8 mouse cellular contexts compared by ENCODE assay signal in genomic region chr4:110286371-110286781, GRCm38 (mm10).
DNase-seq lines count a peak whose midpoint lies in the region; ATAC-seq and TF ChIP-seq lines count a peak whose summit lies in the region.

No protein-coding gene starts in this region.

- H3K4me2 ChIP-seq in CH12.LX (ENCODE audit: insufficient read depth, low read depth, poor library complexity, severe bottlenecking) = peak overlapping the region; percentile 79
- peak overlapping the region; percentile 74 for H3K4me2 ChIP-seq in forebrain, embryonic 13.5 days
- H3K4me2 ChIP-seq in midbrain, embryonic 15.5 days = peak overlapping the region; percentile 58

- 13% methylated on average over 9 of the region's 9 CpGs for WGBS in forebrain, embryonic 13.5 days
- WGBS in midbrain, embryonic 15.5 days = 7% methylated on average over 9 of the region's 9 CpGs

- no peak for TF ChIP-seq EP300 in CH12.LX (IDR thresholded peaks at IDR 0.05; ENCODE audit: low read length)

- peak; percentile 45 for ATAC-seq in cerebellum, adult (ENCODE audit: insufficient number of reproducible peaks, low FRiP score, low TSS enrichment)
- ATAC-seq in forebrain, embryonic 13.5 days = peak; percentile 41
- ATAC-seq in midbrain, embryonic 15.5 days (replicated peaks) = peak; percentile 51
- ATAC-seq in megakaryocyte-erythroid progenitor cell, adult 5-6 weeks (replicated peaks; ENCODE audit: low FRiP score, low TSS enrichment, poor library complexity, severe bottlenecking) = no peak

- H3K27me3 ChIP-seq in CH12.LX (replicated peaks) = peaks cover 2% of the 10 kb centered on the region
- no peaks in the 10 kb centered on the region for H3K27me3 ChIP-seq in forebrain, embryonic 13.5 days
- no peaks in the 10 kb centered on the region for H3K27me3 ChIP-seq in midbrain, embryonic 15.5 days (replicated peaks)

- no peak overlapping the region for H3K27ac ChIP-seq in CH12.LX (ENCODE audit: insufficient read depth, low read depth)
- H3K27ac ChIP-seq in forebrain, embryonic 13.5 days = peak overlapping the region; percentile 96
- peak overlapping the region; percentile 92 for H3K27ac ChIP-seq in midbrain, embryonic 15.5 days

- H3K36me3 ChIP-seq in CH12.LX (replicated peaks in 1 of 2; ENCODE audit: control insufficient read depth in 1 of 2, insufficient read depth in 1 of 2, low read length in 1 of 2) = no peaks in the 10 kb centered on the region
- H3K36me3 ChIP-seq in forebrain, embryonic 13.5 days (ENCODE audit: poor library complexity, severe bottlenecking) = no peaks in the 10 kb centered on the region
- H3K36me3 ChIP-seq in midbrain, embryonic 15.5 days (replicated peaks) = no peaks in the 10 kb centered on the region

- dilution Hi-C loops in CH12.LX (cut with MboI; ENCODE audit: extremely low pct_ligation_motif_present, extremely low pct_unique_long_range_greater_than_20kb, low sequenced_read_pairs) = no loop called here

- DNase-seq in CH12.LX (ENCODE audit: extremely low read depth) = no peak
- peak; percentile 27 to 41 for DNase-seq in layer of hippocampus, adult 8-10 months (ENCODE audit: low spot score in 2 of 2)
- no peak for DNase-seq in lung, postnatal 10 days
- DNase-seq in urinary bladder, postnatal 25 days (ENCODE audit: low spot score) = no peak

- H3K79me2 ChIP-seq in CH12.LX (replicated peaks; ENCODE audit: control insufficient read depth, extremely low read depth, insufficient read depth, poor library complexity, severe bottlenecking) = no peaks in the 10 kb centered on the region

- peaks cover 0 to 4% of the 10 kb centered on the region in 2 experiments; a peak in 3 of 4 replicates for H3K4me1 ChIP-seq in CH12.LX (ENCODE audit: control insufficient read depth in 1 of 2, insufficient read depth in 2 of 2)
- H3K4me1 ChIP-seq in forebrain, embryonic 13.5 days = peaks cover 54% of the 10 kb centered on the region
- peaks cover 26% of the 10 kb centered on the region for H3K4me1 ChIP-seq in midbrain, embryonic 15.5 days

- in situ Hi-C loops in CH12.LX (cut with MboI; ENCODE audit: low pct_ligation_motif_present, low pct_unique_long_range_greater_than_20kb, low sequenced_read_pairs) = no loop called here

- no peak for TF ChIP-seq RAD21 in CH12.LX (IDR thresholded peaks at IDR 0.05; ENCODE audit: low read depth, low read length)

- no peak for TF ChIP-seq CTCF in CH12.LX (conservative IDR thresholded peaks at IDR 0.05 in 1 of 2, IDR thresholded peaks at IDR 0.05 in 1 of 2; ENCODE audit: low read depth in 2 of 2, low read length in 2 of 2)

- H3K9ac ChIP-seq in CH12.LX (ENCODE audit: insufficient read depth, low read depth) = no peak overlapping the region
- peak overlapping the region; percentile 84 for H3K9ac ChIP-seq in forebrain, embryonic 13.5 days
- H3K9ac ChIP-seq in midbrain, embryonic 15.5 days = peak overlapping the region; percentile 74

- no peaks in the 10 kb centered on the region for H3K9me3 ChIP-seq in CH12.LX (replicated peaks; ENCODE audit: low read length)
- H3K9me3 ChIP-seq in forebrain, embryonic 13.5 days (replicated peaks) = no peaks in the 10 kb centered on the region
- H3K9me3 ChIP-seq in midbrain, embryonic 15.5 days = no peaks in the 10 kb centered on the region

- no peak for TF ChIP-seq POLR2A in CH12.LX (IDR thresholded peaks at IDR 0.05; ENCODE audit: low read depth, low read length)

- no peak overlapping the region for H3K4me3 ChIP-seq in CH12.LX (replicated peaks in 1 of 3; ENCODE audit: low read depth in 2 of 3, low read length in 2 of 3, poor library complexity in 1 of 3)
- H3K4me3 ChIP-seq in forebrain, embryonic 13.5 days = peak overlapping the region; percentile 59
- peak overlapping the region; percentile 54 for H3K4me3 ChIP-seq in midbrain, embryonic 15.5 days

TF ChIP-seq in CH12.LX, 34 proteins besides CTCF, POLR2A, EP300 and RAD21:
- no peak for TF ChIP-seq TBP (conservative IDR thresholded peaks at IDR 0.05; ENCODE audit: low read depth, low read length)
- no peak for TF ChIP-seq NRF1 (IDR thresholded peaks at IDR 0.05; ENCODE audit: low read depth, low read length)
- no peak for TF ChIP-seq MYC (IDR thresholded peaks at IDR 0.05; ENCODE audit: low read depth, low read length)
- TF ChIP-seq USF2 (conservative IDR thresholded peaks at IDR 0.05; ENCODE audit: low read depth, low read length) = no peak
- TF ChIP-seq JUN (IDR thresholded peaks at IDR 0.05; ENCODE audit: insufficient read depth, low read depth, low read length) = no peak
- TF ChIP-seq ZMIZ1 (IDR thresholded peaks at IDR 0.05; ENCODE audit: low read depth, low read length) = no peak
- no peak for TF ChIP-seq MAX (IDR thresholded peaks at IDR 0.05; ENCODE audit: low read length)
- no peak for TF ChIP-seq ZC3H11A (IDR thresholded peaks at IDR 0.05; ENCODE audit: low read depth, low read length)

Comparison
In these comparisons a context has a peak if more than half of its experiments do, and no peak if none do; other contexts are left out.
1. DNase-seq: peak in layer of hippocampus, adult 8-10 months (2 of 2); none in CH12.LX (single experiment), lung, postnatal 10 days (single experiment) and urinary bladder, postnatal 25 days (single experiment).
2. H3K4me3 ChIP-seq: peak in forebrain, embryonic 13.5 days (single experiment) and midbrain, embryonic 15.5 days (single experiment); none in CH12.LX (0 of 3).
3. Peak in every context shown above with its lines, with median percentiles within 50 percentile points of each other: H3K4me2 ChIP-seq.